Comparison of ENCODE assay signal across 8 mouse cellular contexts in genomic region chr17:52569584-52570270, GRCm38 (mm10). TPM values are rescaled to one million over a fixed set of nuclear protein-coding genes. Genes with fewer than 3 reads are reported as not detected.
A peak's percentile ranks its signal among the peaks of the same experiment; 100 is the strongest.
DNase-seq lines count a peak whose midpoint lies in the region; ATAC-seq and TF ChIP-seq lines count a peak whose summit lies in the region.

No protein-coding gene starts in this region.

- no peak overlapping the region for H3K4me3 ChIP-seq in kidney, postnatal 0 days (replicated peaks; ENCODE audit: low read depth, low read length)
- no peak overlapping the region for H3K4me3 ChIP-seq in kidney, embryonic 16.5 days (ENCODE audit: low read length)
- no peak overlapping the region for H3K4me3 ChIP-seq in hindbrain, embryonic 10.5 days
- no peak overlapping the region for H3K4me3 ChIP-seq in gastrocnemius, adult 2 months

- H3K9me3 ChIP-seq in kidney, postnatal 0 days (replicated peaks; ENCODE audit: low read length), result no peaks in the 10 kb centered on the region
- H3K9me3 ChIP-seq in kidney, embryonic 16.5 days (ENCODE audit: low read length), result no peaks in the 10 kb centered on the region
- H3K9me3 ChIP-seq in hindbrain, embryonic 10.5 days, result no peaks in the 10 kb centered on the region

- H3K36me3 ChIP-seq in kidney, postnatal 0 days (ENCODE audit: insufficient read depth, low read length), result no peaks in the 10 kb centered on the region
- H3K36me3 ChIP-seq in kidney, embryonic 16.5 days (ENCODE audit: insufficient read depth, low read length), result no peaks in the 10 kb centered on the region
- H3K36me3 ChIP-seq in hindbrain, embryonic 10.5 days, result no peaks in the 10 kb centered on the region

- H3K27me3 ChIP-seq in kidney, postnatal 0 days (ENCODE audit: insufficient read depth, low read length), result no peaks in the 10 kb centered on the region
- H3K27me3 ChIP-seq in kidney, embryonic 16.5 days (ENCODE audit: insufficient read depth, low read length), result no peaks in the 10 kb centered on the region
- no peaks in the 10 kb centered on the region for H3K27me3 ChIP-seq in hindbrain, embryonic 10.5 days (ENCODE audit: insufficient read depth, poor library complexity, severe bottlenecking)

- DNase-seq in kidney, postnatal 0 days (ENCODE audit: low spot score), result peak; percentile 11
- DNase-seq in Muller cell, postnatal 12 days (ENCODE audit: inconsistent ontology term), result peak; percentile 58
- peak; percentile 16 for DNase-seq in hindbrain, embryonic 10.5 days (ENCODE audit: low spot score)
- peak; percentile 6 for DNase-seq in retina, adult 2 months (ENCODE audit: low read depth, low spot score)
- no peak for DNase-seq in layer of hippocampus, adult 8-10 months (ENCODE audit: low spot score in 2 of 2)
- DNase-seq in gastrocnemius, adult 2 months, result no peak
- DNase-seq in heart, adult 8-10 months (ENCODE audit: low spot score), result no peak

- no peak for ATAC-seq in kidney, postnatal 0 days (replicated peaks; ENCODE audit: low FRiP score, low read depth)
- ATAC-seq in kidney, embryonic 16.5 days (ENCODE audit: low FRiP score, low TSS enrichment), result no peak

- 70% methylated on average over 4 of the region's 4 CpGs for WGBS in kidney, postnatal 0 days
- WGBS in kidney, embryonic 16.5 days, result 70% methylated on average over 4 of the region's 4 CpGs
- 78% methylated on average over 4 of the region's 4 CpGs for WGBS in hindbrain, embryonic 10.5 days

- no peaks in the 10 kb centered on the region for H3K4me1 ChIP-seq in kidney, postnatal 0 days (replicated peaks; ENCODE audit: insufficient read depth, low read length)
- H3K4me1 ChIP-seq in kidney, embryonic 16.5 days (ENCODE audit: insufficient read depth, low read length), result no peaks in the 10 kb centered on the region
- H3K4me1 ChIP-seq in hindbrain, embryonic 10.5 days (replicated peaks), result no peaks in the 10 kb centered on the region

- intact Hi-C loops in gastrocnemius, adult 2 months (cut with DNase I), result no loop called here

- no peak overlapping the region for H3K27ac ChIP-seq in kidney, postnatal 0 days
- no peak overlapping the region for H3K27ac ChIP-seq in kidney, embryonic 16.5 days (ENCODE audit: low read length)
- no peak overlapping the region for H3K27ac ChIP-seq in hindbrain, embryonic 10.5 days
- no peak overlapping the region for H3K27ac ChIP-seq in gastrocnemius, adult 2 months

- peak; percentile 61 for TF ChIP-seq CTCF in kidney, postnatal 0 days (IDR thresholded peaks at IDR 0.05; ENCODE audit: low read depth)
- TF ChIP-seq CTCF in gastrocnemius, adult 2 months (IDR thresholded peaks at IDR 0.05), result no peak

- no peak overlapping the region for H3K9ac ChIP-seq in kidney, postnatal 0 days (ENCODE audit: low read depth, low read length)
- no peak overlapping the region for H3K9ac ChIP-seq in kidney, embryonic 16.5 days (replicated peaks; ENCODE audit: low read length)

- H3K4me2 ChIP-seq in kidney, postnatal 0 days (ENCODE audit: low read length), result no peak overlapping the region
- no peak overlapping the region for H3K4me2 ChIP-seq in kidney, embryonic 16.5 days (replicated peaks; ENCODE audit: low read depth, low read length)

RNA-seq across cellular contexts. Expression of gene Kcnh8, which starts 32.8 kb away (rescaled TPM):
- 0.30 and 0.33 TPM in 2 replicates for polyA plus RNA-seq in kidney, postnatal 0 days (2015; fragmentation: Nextera tagmentation; extraction: Ambion mirVana)
- 0.57 and 0.59 TPM in 2 replicates for polyA plus RNA-seq in kidney, embryonic 16.5 days (2015; fragmentation: Nextera tagmentation; extraction: Ambion mirVana)
- 0.97 and 1.0 TPM in 2 replicates for polyA plus RNA-seq in hindbrain, embryonic 10.5 days (2016; fragmentation: Nextera tagmentation; extraction: Ambion mirVana)
- under 1 TPM; 0.67 to 0.83 (median 0.81) TPM for total RNA-seq in layer of hippocampus, adult 8-10 months (2022)
- not detected for total RNA-seq in gastrocnemius, adult 2 months (2021)
- not detected for total RNA-seq in heart, adult 8-10 months (2022)

Comparison
In these comparisons a context has a peak if more than half of its experiments do, and no peak if none do; other contexts are left out.
1. DNase-seq: peak in kidney, postnatal 0 days (single experiment), Muller cell, postnatal 12 days (single experiment), hindbrain, embryonic 10.5 days (single experiment) and retina, adult 2 months (single experiment); none in layer of hippocampus, adult 8-10 months (0 of 2), gastrocnemius, adult 2 months (single experiment) and heart, adult 8-10 months (single experiment).